Mouse (Mus musculus): ENCODE results near the gene Lcn2.
"Not testable (repeated sequence)": the region's sequence is repeated elsewhere in the genome, so short reads cannot be mapped to it uniquely, and the experiment has no call there.

The Lcn2 gene

GRCm38 (mm10) chr2:32367315-32367714, 20.7 kb downstream of the Lcn2 start:
- no peak for DNase-seq (ENCODE audit: low spot score in 2 of 2)

GRCm38 (mm10) chr2:32364121-32364520, 23.9 kb downstream of the Lcn2 start:
- no peak for DNase-seq (ENCODE audit: low spot score in 2 of 2)

- peak; percentile 30 to 48 for DNase-seq (ENCODE audit: low spot score in 2 of 2)
Observed at GRCm38 (mm10) chr2:32363376-32364106, 24.5 kb downstream of the Lcn2 start.

- peak; percentile 88 for DNase-seq (ENCODE audit: low spot score in 2 of 2)
Observed at GRCm38 (mm10) chr2:32362817-32363340, 25.2 kb downstream of the Lcn2 start.

- not testable (repeated sequence) for DNase-seq (ENCODE audit: low spot score in 2 of 2)
Observed at GRCm38 (mm10) chr2:32362274-32362673, 25.8 kb downstream of the Lcn2 start.

- peak; percentile 73 to 81 for DNase-seq (ENCODE audit: low spot score in 2 of 2)
Observed at GRCm38 (mm10) chr2:32361437-32361836, 26.6 kb downstream of the Lcn2 start.

- peak; percentile 53 to 58 for DNase-seq (ENCODE audit: low spot score in 2 of 2)
Observed at GRCm38 (mm10) chr2:32360741-32361140, 27.3 kb downstream of the Lcn2 start.

GRCm38 (mm10) chr2:32358381-32358780, 29.7 kb downstream of the Lcn2 start:
- no peak for DNase-seq (ENCODE audit: low spot score in 2 of 2)

GRCm38 (mm10) chr2:32357710-32358109, 30.3 kb downstream of the Lcn2 start:
- no peak for DNase-seq (ENCODE audit: low spot score in 2 of 2)

GRCm38 (mm10) chr2:32356216-32356615, 31.8 kb downstream of the Lcn2 start:
- no peak for DNase-seq (ENCODE audit: low spot score in 2 of 2)

- no peak for DNase-seq (ENCODE audit: low spot score in 2 of 2)
Observed at GRCm38 (mm10) chr2:32354336-32354895, 33.6 kb downstream of the Lcn2 start.

GRCm38 (mm10) chr2:32353836-32354235, 34.2 kb downstream of the Lcn2 start:
- no peak for DNase-seq (ENCODE audit: low spot score in 2 of 2)

GRCm38 (mm10) chr2:32353007-32353542, 35.0 kb downstream of the Lcn2 start, which contains the start of gene Dnm1:
Gene Dnm1, minus strand, starts transcription at chr2:32353338.
- peak; percentile 75 for DNase-seq (ENCODE audit: low spot score in 2 of 2)

GRCm38 (mm10) chr2:32352151-32353006, 35.7 kb downstream of the Lcn2 start, which contains the start of gene Ciz1:
Gene Ciz1, plus strand, starts transcription at chr2:32352327.
- DNase-seq (ENCODE audit: low spot score in 2 of 2): no peak

GRCm38 (mm10) chr2:32351471-32351961, 36.5 kb downstream of the Lcn2 start:
- DNase-seq (ENCODE audit: low spot score in 2 of 2): no peak

GRCm38 (mm10) chr2:32350471-32351051, 37.5 kb downstream of the Lcn2 start:
- DNase-seq (ENCODE audit: low spot score in 2 of 2): no peak

- DNase-seq (ENCODE audit: low spot score in 2 of 2): no peak
Observed at GRCm38 (mm10) chr2:32349625-32350255, 38.3 kb downstream of the Lcn2 start.

- DNase-seq (ENCODE audit: low spot score in 2 of 2): no peak
Observed at GRCm38 (mm10) chr2:32348311-32348710, 39.7 kb downstream of the Lcn2 start.

- no peak for DNase-seq (ENCODE audit: low spot score in 2 of 2)
Observed at GRCm38 (mm10) chr2:32347019-32347418, 41.0 kb downstream of the Lcn2 start.

- DNase-seq (ENCODE audit: low spot score in 2 of 2): no peak
Observed at GRCm38 (mm10) chr2:32344598-32345321, 43.3 kb downstream of the Lcn2 start.
